Mouse (Mus musculus) heart, adult 2 months (tissue): Measurements from ENCODE around the gene Lcn3.

Experiments used
- CTCF ChIP-seq: fragments of 200-600 bp; IDR thresholded peaks from 2 replicates; pipeline ENCODE4 v1.8.1; 2022; ENCODE audit warnings: antibody characterized with exemption, mild to moderate bottlenecking, moderate library complexity
- EP300 ChIP-seq: fragments of 200-500 bp; IDR thresholded peaks from 2 replicates; pipeline ENCODE4 v1.6.1; 2011; ENCODE audit warnings: low read depth, low read length, control low read depth; ENCODE audit not compliant: insufficient read depth
- POLR2A ChIP-seq: fragments of 200-500 bp; IDR thresholded peaks from 2 replicates; pipeline ENCODE4 v1.6.1; 2011; ENCODE audit warnings: mild to moderate bottlenecking, low read depth, low read length, control low read depth; ENCODE audit not compliant: insufficient read depth

DNA sequence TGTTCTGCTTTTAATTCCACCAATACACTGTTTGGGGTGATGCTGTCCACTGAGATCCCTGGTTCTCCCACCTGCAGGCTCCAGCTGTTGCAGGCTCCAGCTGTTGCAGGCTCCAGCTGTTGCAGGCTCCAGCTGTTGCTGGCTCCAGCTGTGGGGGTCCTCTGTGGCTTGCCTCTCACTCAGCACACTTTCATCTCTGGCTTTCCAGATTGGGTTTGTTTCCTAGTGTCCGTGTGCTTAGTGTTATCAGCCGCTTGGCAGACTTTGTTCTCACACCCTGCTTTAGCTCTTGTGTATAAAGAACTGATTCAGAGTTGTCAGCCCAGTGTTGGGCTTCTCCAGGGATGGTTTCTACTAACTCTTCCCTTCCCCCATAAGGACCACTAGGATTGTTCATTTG lies 32.3 kb downstream of the Lcn3 start:
- no peak for TF ChIP-seq POLR2A
- TF ChIP-seq CTCF, result no peak
- no peak for TF ChIP-seq EP300
